Mouse (Mus musculus): ENCODE measurements around the gene Cxcl10.

Cxcl10 gene

GRCm38 (mm10) chr5:92321631-92322400 is 26.9 kb downstream of the Cxcl10 start:
- DNase-seq (ENCODE audit: extremely low read depth, insufficient read length, low spot score) = no peak

GRCm38 (mm10) chr5:92318596-92318995 is 30.1 kb downstream of the Cxcl10 start:
- no peak for DNase-seq (ENCODE audit: extremely low read depth, insufficient read length, low spot score)

GRCm38 (mm10) chr5:92318119-92318518 is 30.6 kb downstream of the Cxcl10 start:
- DNase-seq (ENCODE audit: extremely low read depth, insufficient read length, low spot score) = no peak

GRCm38 (mm10) chr5:92313776-92314175 is 34.9 kb downstream of the Cxcl10 start:
- no peak for DNase-seq (ENCODE audit: extremely low read depth, insufficient read length, low spot score)

- DNase-seq (ENCODE audit: extremely low read depth, insufficient read length, low spot score) = no peak
These were observed 36.5 kb downstream of the Cxcl10 start for GRCm38 (mm10) chr5:92312046-92312715.

- DNase-seq (ENCODE audit: extremely low read depth, insufficient read length, low spot score) = peak; percentile 88
These were observed 38.8 kb downstream of the Cxcl10 start, which contains the start of gene Sdad1 for GRCm38 (mm10) chr5:92309681-92310511. Gene Sdad1, minus strand, starts transcription at chr5:92310479.

GRCm38 (mm10) chr5:92304291-92304690 is 44.4 kb downstream of the Cxcl10 start:
- no peak for DNase-seq (ENCODE audit: extremely low read depth, insufficient read length, low spot score)

- DNase-seq (ENCODE audit: extremely low read depth, insufficient read length, low spot score) = no peak
These were observed 46.4 kb downstream of the Cxcl10 start for GRCm38 (mm10) chr5:92302149-92302840.

Data from 3134 (cell line).